Mouse (Mus musculus) urinary bladder, postnatal 10 days (tissue): Measurements from ENCODE around the gene App.

ENCODE experiments used
- DNase-seq: peaks from one replicate; pipeline ENCODE4 v3.0.0; 2022; ENCODE audit warnings: low spot score

Gene App

DNA sequence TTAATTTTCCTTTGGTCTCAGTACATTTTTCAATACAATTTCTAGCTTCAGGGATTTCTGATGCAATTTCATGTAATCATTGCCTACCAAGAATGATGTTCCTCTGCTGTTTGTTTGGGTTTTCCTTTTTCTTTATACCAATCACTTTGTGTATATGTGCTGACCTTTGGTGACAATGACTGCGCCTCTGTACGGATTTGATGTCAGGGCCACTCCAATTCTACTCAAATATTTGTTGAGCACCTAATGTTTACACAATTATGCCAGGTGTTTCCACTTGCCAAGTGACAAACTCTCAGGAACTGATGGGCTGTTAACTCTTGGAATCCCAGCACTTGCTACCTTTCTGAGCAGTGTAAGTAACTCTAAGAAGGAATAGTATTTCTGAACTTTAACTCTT is 98.2 kb downstream of the App start:
- DNase-seq: no peak

DNA sequence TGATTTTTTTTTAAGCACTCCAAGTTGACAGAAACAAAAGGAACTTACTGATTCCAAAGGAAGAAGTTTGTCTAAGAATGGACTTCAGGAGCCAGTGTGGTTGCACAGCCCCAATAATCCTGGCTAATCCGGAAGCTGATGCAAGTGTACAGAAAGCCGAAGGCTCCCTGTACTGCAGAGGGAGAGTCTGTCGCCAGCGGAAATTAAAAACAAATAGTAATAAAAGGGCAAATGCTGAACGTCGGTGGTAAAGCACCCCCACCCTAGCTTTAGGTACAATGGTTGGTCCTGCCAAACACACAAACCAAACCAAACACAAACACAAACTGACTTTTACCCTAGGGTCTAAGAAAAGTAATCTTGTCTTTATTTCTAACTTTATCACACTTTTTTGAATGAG is 98.7 kb downstream of the App start:
- DNase-seq: no peak

DNA sequence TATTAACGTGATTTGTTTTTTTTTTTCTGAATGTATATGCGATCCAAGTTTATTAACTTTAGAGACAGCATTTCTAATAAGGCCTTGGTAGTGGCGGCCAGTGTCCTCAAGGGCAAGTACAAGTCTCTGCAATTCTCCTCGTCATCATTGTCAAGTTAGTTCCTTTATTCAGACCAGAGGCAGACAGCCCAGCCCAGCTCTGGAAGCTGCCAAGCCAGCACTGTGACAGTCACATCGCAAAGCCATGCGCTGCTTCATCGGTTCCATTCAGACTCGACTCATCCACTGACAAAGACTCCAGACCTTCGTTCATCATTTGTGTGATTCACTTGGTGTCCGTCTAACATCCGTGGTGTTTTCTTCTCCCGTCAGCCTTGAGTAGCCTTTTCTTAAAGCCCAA is 100.9 kb downstream of the App start:
- DNase-seq: no peak

DNA sequence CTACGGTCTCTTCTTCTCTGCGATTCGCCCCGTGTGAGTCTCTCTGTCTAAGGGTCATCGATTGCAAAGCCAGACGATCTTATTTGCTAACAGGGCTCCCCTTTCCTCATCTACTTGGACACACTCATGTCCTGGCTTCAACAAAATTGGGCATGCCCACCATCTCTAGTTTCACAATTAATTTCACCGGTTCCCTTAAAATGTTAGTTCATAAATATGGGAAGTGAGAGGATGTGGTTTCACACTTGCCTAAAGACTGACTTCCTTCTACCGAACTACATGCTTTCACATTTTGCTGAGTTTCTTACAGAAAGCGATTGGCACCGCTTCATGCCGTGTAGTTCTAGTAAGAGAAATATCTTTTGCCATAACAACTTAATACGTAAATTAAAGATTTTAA is 101.8 kb downstream of the App start:
- no peak for DNase-seq

DNA sequence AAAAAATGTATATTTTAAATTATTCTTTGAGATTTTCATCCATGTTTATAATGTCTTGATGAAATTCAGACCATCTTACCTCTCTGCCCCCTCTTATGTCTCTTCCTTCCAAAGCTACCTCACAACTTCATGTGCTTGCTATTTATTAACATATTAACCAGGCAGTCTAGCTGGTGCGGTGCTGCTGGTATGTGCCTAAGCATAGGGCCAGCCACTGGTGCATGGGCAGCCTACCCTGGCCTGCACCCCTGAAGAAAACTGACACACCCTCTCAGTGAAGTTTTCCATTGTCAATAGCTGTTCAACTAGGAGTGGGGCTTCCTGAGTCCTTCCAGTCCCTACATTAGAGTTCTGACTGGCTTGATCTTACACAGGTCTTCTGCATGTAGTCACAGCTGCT is 102.3 kb downstream of the App start:
- DNase-seq: no peak

DNA sequence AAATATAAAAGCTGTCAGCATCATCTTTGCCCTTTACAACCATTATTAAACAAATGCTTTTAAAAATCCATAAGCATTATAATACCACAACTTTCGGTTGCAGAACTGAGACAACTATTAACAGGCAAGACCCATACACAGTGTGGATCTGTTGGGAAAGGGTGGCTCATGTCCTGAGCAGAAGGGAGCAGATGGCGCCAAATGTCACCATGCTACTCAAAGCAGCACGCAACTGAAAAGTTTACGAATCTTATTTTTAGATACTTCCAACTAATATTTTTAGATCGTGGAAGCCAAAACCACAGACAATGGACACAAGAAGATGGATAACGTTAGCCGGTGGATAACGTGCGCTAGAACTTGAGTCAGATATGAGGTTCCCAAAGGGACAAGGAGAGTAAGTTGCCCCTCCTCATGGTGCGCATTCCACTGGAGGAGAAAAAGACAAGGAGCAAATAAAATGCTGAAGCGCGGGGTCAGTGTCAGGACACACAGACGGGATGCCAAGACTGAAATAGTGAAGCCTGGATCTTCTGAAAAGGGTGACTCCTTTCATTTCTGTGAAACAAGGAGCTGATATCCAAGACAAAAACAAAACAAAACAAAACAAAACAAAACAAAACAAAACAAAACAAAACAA is 106.2 kb downstream of the App start:
- no peak for DNase-seq

DNA sequence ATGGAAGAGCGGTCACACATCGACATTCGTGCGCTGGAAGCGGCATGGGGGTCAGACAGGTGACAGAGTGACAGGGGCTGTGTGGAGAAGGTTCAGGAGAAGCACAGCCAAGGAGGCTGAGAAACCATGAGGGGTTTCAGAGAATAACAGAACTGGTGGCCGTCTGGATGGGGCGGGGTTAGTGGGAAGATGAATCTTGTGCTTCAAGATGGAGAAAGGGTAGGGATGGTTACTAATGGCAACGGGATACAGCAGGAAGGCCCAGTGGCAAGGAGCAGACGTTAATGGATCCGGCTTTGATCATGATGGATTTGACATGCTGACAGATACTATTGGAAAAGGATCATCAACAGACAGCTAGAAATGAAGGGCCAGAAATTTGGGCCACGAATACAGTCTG is 107.3 kb downstream of the App start:
- no peak for DNase-seq

DNA sequence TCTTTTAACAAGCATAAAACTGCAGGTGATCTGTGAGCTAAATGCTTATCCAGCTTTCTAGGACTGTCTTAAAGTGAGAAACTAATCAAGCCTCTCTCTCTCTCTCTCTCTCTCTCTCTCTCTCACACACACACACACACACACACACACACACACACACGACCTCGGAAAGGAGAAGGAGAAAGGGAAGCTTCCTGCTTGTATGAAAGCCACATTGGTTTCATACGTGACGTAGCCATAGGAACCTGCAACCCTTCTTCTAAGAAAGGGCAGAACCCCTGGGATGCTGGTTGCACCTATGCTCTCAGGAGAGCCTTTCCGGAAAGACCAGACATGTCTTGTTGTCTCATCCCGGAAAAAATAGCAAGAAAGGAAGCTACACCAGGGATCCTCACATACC is 108.8 kb downstream of the App start:
- no peak for DNase-seq

DNA sequence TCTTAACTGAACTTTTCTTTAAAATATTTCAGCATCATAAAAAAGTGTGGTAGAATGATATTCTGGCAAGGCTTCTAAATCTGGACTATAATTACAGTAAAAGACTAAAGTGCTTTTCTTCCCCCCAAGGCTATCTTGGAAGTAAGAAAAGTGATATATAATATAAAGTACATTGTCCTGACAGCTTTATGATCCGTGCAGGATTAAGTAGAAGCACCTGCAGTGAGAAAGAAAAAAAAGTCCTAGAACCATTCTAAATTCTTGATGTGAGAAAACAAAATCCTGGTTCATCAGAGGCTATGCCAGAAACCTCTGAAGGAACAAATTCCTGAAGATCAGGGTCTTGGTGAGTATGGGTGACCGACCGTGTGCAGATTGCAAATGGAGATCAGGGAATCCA is 110.8 kb downstream of the App start:
- DNase-seq: no peak

DNA sequence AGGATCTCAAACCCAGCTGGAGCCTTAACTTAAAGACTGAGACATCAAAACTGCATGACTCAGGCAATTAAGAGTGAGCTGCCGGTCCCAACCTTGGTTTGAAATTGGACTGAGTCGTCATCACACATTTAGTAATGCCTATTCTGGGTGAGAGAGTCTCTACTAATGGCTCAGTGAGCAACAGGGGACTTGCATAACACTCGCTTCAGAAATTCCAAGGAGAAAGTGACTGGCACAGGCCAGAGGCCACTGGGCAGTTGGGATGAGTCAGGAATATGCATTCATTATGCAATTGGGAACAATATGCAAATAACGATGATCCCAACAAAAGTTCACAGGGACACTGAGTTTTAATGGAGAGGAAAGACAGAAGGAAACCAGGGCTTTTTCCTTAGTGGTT is 111.8 kb downstream of the App start:
- no peak for DNase-seq

DNA sequence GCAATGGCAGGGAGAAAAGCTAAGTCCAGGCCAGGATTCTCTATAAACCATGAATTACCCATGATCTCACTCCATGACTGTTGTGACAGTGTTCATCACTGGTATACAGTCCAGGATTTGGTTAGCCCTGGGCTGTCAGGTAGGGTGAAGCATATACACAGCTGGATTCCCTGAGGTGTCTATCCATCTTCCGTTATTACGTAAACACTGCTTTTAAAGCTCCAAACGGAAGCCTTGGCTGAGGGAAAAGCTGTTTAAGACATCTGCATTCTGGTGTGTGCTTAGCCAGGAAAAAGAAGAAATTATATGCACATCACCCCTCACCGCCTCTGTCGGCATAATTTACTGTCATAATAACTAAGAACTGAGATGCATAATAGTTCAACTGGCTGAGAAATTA is 115.4 kb downstream of the App start:
- no peak for DNase-seq

DNA sequence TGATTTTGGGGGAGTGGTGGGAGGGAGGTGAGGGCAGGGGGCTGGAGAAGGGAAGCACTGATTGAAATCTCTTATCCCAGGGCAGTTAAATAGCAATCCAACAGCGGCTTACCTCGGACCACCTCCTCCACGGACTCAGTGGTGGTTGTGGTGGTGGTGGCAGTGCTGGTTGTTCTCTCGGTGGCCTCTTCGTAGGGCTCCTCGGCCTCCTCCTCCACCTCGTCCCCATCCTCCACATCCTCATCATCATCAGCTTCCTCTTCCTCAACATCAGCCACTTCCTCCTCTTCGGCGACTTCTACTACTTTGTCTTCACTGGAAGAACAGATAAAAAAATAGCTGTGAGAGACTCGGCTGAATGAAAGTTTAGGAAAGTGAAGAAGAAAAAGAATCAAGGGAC is 117.4 kb downstream of the App start:
- no peak for DNase-seq

DNA sequence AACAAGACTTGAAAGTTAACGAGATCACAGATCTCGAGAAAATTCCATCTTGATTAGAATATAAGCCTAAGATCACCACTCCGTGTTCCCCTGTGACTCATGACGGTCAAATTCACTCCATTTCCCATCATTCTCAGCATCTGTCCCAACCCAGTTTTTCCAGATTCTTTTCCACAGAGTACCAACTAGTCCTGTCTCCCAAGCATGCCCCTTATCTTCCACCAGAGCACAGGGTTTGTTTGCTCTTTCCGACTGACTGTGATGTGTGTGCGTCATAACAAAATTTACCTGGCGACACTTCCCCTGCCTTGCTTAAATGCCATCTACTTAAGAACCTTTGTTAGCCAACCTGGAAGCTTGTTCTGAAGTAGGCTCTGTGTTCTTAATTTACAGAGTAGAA is 119.6 kb downstream of the App start:
- no peak for DNase-seq

DNA sequence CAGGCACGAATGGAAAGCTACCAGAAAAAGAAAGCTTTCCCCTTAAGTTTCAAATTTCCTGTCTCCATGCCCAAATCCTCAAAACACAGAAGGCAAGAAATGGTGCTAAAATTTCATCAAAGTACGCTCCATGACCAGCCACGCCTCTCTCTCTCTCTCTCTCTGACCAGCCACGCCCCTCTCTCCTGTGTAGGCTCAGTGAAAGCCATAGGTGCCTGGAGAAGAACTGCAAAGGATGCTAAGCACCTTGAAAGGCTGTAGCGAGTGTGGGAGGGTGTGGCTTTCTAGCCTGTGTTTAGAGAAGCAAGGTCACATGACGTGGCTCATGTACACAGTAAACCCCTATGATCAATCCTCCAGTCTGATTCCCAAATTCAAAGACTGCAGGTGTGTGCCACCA is 126.3 kb downstream of the App start:
- DNase-seq: no peak

DNA sequence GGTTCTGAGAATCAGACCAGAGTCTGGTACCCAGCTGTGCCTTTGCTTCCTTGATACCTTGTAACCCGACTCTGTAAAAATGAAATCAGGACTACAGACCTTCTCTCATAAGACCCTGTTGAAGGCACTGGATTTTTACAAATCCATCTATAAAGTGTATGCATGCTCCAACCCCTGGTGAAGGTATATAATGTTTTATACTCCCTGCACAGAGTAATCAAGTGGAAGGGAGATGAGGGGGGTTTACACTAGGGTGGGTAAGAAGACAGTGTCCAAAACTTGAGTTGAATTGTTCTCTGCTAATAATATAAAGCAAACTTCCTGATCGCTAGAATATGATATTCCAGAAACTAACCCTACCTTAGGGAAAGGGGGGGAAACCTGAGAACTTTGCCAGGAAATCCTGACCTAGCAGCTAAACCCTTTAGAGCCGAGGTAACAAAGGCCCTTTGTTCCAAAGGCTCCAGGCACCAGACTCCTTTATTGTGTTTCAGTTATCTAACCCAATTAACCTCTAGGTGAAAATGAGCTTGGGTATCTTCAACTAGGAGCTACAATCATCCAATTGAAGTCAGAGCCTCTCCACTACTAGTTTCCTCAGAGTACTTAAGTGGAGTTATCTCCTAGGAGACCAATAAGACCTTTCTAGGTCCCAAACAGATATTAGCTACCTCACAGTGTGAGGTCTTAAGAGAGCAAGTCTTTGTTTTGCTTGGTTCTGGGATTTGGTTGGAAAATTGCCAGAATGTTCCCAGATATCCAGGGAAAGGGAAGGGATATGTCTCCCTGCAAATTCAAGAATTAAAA is 132.2 kb downstream of the App start:
- no peak for DNase-seq

DNA sequence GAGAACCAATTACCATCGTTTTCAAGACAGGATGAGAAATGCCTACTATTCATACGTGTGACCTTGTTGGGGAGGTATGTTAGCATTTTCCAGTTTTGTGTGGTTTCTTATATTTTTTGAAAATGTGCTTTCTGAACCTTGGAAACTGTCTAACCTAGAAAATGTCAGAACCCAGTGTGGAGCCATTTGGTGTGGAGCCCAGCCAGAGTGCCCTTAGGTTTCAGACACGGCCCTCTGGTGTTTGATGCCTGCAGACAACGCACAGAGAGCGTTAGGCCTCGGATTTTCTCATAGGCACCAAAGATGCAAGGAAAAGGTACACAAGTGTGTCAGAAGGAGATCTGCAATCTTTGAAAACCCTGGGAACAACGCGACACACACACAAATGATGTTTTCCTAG is 134.8 kb downstream of the App start:
- no peak for DNase-seq

DNA sequence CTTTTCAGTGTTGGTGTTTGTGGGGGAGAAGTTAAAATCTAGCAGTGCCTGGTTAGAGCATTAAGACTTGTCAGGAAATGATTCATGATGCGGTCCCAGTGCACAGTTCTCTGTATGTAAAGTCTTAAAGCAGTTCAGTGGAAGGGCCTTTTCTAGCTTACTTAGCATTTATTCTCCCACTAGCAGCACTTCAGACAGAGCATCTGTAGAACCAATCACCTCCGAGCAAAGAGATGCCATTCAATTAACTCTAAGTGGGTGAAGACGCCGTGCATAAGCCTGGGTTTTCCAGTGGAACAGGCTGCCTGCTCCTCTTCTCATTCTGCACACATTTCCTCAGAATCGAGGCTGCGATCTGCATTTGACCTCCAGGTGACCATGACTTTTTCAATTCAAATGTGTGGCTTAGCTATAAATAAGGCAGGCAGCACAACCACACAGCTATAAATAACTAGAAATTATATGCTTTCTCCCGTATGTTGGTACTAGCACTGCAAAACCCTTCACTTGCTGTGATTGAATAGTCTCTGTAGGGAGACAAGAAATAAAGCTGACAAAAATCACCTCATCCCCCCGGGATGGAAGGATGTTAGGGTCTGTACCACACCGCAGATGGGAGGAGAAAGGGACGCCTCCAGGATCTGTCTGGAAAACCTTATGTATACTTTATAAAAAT is 135.5 kb downstream of the App start:
- no peak for DNase-seq

DNA sequence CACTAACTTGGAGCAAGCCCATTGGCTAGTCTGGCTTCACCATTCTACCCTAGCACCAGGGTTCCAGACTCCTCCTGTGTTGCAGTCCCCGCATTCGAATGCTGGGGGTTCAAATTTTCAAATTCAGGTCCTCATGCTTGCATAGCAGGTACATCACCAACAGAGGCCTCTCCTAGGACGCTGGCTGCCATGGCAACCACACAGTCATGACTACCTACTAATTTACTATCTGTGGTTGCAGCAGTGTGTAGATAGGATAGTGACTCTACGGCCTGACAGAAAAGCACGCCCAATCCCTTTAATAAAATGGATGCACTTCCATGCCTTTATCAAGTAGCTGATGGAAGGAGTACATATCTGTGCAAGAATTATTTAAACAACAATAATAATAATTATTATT is 137.8 kb downstream of the App start:
- no peak for DNase-seq

DNA sequence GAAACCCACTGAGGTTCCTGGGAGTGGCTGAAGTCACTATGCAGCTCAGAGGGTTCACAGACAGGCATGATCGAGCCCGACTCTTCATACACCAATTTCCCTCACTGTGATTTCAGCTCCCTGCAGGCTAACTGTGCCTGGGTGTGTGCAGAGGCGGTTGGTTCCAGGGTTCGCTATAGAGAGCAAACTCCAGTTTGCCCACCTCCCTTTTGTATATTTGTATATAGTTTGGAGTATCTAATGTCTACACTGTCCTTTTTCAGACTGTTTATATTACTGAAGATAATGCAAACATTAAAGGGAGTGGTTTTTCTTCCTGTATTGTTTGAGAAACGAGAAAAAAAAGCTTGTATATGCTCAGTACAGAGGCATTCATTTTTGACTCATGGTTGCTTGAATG is 139.8 kb downstream of the App start:
- no peak for DNase-seq

DNA sequence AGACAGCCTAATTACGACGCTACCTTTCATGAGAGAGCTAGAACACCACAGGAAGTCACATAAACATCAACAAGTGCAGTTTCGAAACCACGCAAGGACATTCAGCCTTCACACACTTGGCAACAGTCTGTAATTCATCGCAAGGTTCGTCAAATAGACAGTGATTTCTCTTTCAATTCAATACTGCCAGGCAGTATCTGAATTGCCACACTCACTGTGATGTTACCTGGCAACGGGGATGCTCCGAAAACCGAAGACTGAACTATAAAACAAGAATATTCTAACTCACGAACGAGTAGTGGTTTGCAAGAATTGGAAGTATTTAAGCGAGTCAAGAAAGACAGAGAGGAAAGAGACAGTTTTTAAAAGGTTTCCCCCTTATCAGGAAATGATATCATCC is 142.8 kb downstream of the App start:
- no peak for DNase-seq

DNA sequence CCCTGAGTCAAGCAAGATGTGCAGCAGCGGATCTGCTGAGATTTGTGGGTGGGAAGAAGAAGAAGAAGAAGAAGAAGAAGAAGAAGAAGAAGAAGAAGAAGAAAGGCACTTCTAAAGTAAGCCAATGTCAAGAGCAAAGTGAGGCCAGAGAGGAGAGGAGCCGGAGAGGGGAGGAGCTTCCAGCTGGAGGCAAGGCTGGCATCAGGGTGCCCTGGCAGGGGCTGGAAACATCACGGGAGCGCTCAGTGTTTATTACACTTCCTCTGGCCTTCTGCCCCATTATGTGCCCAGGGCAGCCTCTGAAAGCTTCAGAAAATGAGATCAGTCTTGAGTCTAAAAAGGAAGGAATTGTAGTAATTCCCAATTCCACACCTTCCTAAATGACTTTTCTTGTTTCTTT is 145.2 kb downstream of the App start:
- no peak for DNase-seq

DNA sequence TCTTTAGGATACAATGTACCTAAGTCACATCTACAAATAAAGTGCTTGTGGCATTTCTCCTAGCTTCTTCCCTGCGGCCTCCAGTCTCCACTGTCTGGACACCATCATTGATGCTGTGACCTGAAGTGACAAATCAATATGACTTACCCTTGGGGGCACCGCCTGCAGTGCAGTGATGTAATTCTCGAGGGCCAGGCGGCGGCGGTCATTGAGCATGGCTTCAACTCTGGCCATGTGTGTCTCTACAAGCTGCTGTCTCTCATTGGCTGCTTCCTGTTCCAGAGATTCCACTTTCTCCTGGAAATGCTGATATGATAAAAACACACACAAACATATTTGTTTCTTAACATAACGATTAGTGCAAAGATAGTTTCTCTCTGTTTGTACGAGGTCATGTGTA is 148.9 kb downstream of the App start:
- DNase-seq: no peak

DNA sequence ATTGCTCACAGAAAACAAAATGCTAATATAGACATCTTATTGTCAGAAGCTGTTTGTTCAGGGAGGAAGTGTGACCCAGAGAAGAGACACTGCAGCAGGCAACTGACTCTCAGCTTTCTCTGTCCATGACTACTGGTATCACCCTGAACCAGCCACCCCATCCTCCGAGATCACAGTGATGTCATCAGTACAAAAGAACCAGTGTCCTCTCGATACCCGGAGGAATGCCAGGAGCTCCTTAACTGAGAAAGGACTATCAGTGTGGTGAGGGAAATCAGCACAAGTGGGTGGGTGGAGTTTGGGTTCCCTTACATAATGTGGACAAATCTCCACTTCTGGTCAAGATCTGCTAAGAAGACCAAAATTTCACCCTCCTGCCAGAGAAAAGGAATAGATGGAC is 150.5 kb downstream of the App start:
- no peak for DNase-seq
